Mouse (Mus musculus) spleen, embryonic (tissue): ENCODE measurements around the gene Mmp11.

Experiments
- CTCF ChIA-PET: fragments of 350-600 bp; sonication (Branson Sonifier 250); formaldehyde crosslinking; loops from one replicate; lab custom pipeline; 2022; lab: Charles Lee

The Mmp11 gene

DNA sequence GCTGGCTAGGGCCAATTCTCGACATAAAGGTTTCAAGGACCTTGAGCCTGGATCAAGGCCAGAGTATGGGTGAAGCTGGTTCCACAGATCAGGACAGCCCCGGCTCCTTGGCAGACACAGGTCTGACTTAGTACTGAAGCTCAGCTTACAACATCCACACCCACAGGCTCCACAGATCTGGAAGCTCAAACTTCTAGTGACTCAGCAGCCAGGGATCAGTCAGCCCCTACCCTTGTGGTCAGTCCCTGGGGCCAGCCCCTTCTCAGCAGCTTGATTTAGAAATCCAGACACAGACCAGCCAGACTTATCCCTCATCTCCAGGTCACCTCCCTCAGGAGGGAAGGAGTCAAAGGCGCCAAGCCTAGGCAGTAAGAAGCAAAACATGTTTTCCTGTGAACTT is 37.5 kb downstream of the Mmp11 start:
- CTCF ChIA-PET, result no interaction called here

DNA sequence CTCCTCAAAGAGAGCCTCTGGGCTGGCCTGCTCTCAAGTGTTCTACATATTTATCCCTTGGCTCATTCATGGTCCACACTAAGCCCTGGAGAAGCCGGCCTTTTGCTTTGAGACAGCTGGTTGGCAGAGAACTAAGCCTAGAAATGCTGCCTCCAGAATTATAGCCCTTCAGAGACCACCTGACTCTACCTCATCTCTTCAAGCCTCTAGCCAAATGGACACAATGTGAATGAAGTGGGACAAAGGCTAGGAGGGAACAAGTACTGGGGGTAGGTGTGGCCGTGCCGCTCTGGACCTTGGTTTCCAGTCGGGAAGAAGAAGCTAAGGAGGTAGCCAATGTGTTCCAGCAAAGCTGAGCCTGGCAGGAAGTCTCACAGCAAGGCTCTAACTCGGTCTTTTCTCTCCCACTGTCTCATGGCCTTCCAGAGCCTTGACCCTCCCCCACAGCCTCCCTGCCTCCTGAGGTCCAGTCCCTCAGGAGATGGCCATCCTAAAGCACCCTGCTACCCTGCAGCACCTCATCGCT is 38.2 kb downstream of the Mmp11 start:
- CTCF ChIA-PET, result interaction anchor here (0.7 kb wide), 1 partner anchor 117 kb away, joined by 3 read pairs; the partner anchor contains the start of gene Gstt3

DNA sequence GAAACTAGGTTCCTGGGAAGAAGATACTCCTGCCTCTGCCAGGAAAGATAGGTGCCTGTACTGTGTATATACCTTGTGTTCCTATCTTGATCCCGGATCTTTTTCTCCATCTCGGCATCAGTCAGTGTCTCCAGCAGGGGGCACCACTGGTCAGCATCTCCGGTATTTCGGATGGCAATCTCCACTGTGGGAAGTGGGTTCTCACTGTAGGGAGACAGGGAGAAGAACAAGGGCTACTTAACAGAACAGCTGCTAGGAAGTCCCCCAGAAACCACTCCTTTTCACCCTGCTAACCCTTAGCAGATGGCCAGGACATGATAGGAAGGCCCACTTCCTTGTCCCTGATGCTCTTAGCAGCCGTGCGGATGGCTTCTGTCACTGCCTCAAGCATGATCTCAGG is 38.9 kb downstream of the Mmp11 start:
- CTCF ChIA-PET, result interaction anchor here (0.7 kb wide), 1 partner anchor 116 kb away, joined by 3 read pairs; the partner anchor contains the start of gene Gstt3

DNA sequence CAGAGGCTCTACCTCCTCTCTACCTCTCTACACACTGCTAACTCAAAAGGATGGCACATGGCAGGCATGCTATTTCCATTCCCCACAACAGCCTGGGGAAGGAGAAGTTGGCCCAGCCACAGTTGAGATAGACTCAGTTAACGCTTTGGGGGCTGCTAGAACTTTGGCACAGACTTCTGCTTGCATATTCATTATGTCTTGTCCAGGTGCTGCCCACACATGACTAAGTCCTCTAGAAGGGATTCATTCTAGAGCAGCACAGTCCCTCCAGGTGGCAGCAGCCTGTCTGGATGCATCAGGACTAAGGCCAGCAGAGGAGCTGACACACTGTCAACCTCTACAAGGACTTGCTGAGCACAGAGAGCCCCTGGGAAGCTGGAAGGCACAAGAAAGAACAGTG is 40.1 kb downstream of the Mmp11 start:
- CTCF ChIA-PET, result no interaction called here

DNA sequence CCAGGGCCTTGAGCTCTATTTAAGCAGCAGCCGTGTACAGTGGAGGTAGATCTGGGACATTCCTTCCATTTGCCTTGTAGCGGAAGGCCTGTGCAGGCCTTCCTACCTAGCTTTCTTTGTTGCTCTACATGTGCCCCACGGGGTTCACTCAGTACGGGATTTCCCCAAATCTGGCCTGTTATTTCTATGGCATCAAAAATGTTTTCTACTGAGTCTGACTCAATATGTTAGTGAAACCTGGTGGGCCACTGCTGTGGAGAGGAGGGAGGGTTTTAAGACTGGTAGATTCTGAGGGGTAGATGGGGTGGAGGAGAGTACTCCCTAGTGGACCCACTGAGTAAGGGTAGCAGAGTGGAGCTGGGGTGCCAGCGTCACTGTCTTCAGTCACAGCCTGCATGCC is 40.6 kb downstream of the Mmp11 start:
- CTCF ChIA-PET, result no interaction called here

DNA sequence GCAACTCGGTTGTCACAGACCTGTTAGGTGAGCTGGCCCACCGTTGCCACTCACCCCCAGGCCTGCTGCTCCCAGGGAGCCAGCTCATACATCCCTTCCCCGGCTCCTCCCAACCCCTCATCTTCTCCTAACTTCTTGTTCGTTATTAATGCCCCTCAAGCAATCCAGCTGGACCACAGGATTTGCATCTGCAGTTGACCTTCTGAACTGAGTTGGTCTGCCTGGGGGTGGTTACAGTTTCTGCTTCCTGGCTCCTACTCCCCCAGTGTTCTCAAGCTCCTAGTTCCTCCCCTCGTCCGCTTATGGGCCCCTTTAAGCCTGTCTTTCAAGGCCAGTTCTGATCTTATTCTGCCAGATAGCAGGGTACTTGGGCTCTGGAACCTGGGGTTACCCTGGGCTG is 41.7 kb downstream of the Mmp11 start:
- CTCF ChIA-PET, result no interaction called here

DNA sequence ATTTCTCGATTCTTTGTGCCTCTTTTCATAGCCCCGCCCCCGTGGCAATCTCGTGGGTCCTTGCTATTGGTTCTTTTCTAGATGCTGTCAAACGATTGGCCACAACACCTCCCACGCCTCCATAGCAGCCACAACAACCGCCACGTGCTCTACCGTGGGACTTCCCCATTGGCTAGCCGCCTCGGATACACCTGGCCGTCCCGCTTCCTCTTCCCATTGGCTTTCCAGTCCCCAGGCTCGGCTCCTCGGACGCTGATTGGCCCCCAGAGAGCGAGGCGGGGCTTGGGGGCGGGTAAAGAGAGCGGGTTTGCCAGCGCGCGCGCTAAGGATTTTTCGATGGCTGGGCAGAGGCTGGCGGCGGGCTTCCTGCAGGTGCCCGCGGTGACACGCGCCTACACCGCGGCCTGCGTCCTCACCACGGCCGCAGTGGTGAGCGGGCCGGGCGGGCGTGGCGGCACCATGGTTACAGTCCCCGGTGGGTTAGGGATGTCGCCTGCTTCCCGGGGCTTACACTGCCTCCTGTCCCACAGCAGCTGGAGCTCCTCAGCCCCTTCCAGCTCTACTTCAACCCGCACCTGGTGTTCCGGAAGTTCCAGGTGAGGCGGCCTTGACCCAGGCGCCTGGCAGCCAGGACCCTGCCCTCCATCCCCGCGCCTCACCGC is 43.1 kb downstream of the Mmp11 start, which contains the start of gene Derl3:
Gene Derl3, plus strand, starts transcription at position 325 of the 662 bp plus-strand sequence.
- CTCF ChIA-PET, result no interaction called here

DNA sequence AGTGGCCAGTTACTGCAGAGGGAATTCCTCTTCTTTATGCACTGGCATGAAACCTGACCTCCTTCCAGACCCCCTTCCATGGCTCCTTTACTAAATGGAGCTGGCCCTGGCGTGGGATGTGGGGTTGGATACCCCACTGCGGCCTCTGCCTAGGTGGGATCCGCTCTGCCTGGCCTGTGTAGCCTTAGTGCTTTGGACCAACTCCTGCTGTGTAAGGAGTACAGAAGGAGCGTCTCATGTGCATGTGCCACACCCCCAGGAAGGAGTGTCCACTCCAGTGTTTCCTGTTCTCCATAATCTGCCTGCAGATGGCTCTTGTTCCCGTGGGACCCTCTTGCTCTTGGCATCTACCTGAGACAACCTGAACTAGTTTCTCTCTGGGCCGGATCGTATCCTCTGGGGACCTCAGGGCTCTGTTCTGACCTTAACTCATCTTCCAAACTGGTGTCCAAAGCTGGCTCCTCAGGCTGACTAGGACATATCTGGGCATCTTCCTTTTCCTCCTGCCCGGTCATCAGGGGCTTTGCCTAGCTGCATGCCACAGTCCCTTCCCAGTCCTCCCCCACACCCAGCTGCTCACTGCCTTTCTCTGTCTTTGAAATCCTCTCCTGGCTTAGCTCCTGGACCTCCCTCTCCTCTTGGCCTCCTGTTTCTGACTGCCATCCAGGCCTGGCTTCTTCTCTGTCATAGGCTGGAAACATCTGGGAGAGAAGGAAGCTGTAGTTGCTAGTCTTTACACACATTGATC is 46.7 kb downstream of the Mmp11 start:
- CTCF ChIA-PET, result no interaction called here

DNA sequence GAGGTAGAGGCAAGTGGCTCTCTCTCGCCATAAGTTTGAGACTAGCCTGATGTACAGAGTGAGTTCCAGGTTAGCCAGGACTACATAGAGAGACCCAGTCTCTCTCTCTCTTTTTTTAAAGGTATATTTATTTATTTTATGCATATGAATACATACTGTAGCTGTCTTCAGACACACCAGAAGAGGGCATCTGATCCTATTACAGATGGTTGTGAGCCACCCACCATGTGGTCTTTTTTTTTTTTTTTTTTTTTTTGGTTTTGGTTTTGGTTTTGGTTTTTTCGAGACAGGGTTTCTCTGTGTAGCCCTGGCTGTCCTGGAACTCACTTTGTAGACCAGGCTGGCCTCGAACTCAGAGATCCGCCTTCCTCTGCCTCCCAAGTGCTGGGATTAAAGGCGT is 48.8 kb downstream of the Mmp11 start:
- CTCF ChIA-PET, result interaction anchor here (1.0 kb wide), 1 partner anchor 9 kb away, joined by 7 read pairs; no protein-coding TSS in a partner anchor

DNA sequence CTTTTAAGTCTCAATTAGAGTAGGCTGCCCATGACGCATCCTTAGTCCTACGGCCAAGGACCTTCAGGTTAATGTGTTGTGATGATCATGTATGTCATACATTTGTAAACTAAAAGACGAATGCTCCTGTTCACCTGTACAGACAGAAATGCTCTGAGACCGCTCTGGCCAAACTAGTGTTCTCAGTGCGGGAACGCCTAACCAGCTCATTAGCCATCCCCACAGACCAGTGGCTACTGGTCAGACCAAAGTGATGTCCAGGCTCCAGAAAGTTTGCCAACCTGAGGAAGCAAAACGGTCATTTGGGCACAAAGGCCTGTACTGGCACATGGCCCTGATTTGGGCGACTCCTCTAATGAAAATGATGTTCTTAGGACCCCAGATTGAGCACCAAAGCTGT is 51.6 kb downstream of the Mmp11 start:
- CTCF ChIA-PET, result no interaction called here

DNA sequence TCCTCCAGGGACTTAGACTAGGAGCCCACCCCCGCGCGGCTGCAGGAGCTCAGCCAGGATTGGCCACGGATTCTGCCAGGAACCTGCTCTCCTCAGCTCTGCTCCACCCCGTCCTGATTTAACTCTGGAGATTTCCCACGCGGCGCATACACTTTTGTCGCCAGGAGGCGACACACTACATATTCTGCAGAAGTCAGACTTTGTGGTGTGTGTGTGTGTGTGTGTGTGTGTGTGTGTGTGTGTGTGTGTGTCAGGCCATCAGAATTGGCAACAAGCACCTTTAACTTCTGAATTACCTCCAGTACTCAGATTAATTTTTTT is 53.1 kb downstream of the Mmp11 start:
- CTCF ChIA-PET, result interaction anchor here (0.6 to 1.7 kb wide), 4 partner anchors 13 to 634 kb away, joined by 3 to 10 read pairs (median 6); no protein-coding TSS in a partner anchor

DNA sequence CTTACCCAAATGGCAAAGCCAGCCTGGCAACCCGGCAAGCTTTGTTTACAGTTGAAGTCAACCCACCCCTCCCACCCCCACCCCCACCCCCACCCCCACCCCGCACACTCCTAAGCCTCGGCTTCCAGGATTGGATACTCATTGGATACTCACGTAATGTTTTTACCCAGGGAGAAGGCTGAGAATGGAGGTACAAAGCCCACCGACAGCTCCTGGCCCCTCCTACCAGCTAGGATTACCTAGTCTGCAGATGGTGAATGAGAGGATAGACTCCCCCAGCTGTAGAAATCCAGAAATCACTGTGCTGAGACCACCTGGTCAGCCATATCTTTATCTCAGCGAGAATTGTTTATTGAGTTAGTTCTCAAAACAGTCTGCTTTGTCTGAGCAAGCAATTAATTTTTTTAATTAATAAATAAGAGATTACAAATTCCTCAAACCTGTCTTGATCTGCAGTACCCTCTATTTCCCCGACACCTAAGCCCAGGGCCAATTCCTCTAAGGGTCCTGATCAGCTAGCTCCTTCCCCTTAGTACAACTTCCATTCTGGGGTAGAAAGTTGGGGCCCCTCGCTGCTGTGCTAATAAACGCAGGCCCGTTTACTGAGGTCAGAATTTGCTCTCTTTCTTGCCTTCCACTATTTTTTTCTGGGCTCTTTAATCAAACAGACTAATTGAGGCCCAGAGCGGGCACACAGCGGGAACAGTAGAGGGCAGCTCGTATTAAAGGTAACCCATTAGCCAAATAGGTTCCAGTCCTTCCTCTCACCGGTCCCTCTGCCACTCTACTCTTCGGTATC is 53.7 kb downstream of the Mmp11 start:
- CTCF ChIA-PET, result interaction anchor here (0.6 to 1.7 kb wide), 5 partner anchors 12 to 633 kb away, joined by 3 to 25 read pairs (median 9); no protein-coding TSS in a partner anchor

DNA sequence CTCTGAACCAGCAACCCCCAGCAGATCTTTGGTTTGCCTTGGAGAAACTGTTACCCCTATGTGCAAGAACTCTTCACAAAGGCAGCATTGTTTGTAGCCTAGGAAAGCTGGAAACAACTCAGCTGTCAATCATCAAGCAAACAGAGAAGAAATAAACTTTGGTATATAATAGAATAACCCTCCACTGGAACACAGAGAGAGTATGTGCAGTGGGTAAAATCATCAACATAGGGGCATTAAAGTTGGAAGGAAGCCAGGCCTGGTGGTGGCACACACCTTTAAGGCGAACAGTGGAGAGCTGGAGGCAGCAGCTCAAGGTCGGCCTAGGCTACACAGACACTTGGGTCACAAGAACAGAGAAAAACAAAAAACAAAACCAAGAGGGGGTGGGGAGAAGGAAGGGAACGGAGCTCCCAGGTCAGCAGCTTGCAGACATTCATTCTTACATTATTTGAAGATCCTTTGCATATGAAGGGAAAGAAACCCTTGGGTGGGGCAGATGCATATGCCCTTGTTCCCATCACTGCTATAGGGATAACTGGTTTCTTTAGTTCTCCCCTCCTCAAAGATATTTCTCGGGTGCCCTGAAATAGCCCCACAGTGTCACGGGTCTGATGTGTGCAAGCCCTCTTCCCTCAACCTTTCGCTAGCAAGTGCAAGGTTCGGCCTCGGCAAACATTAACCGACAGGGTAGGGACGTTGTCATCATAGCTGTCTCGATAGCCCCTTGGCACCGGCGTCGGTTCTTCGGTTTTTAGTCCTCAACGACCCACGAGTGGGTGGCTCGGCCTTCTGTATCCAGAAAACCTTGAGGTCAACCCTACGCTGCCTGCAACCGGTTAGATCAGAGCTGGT is 54.5 kb downstream of the Mmp11 start:
- CTCF ChIA-PET, result interaction anchor here (0.6 to 1.7 kb wide), 3 partner anchors 47 to 138 kb away, joined by 3 to 25 read pairs (median 9); no protein-coding TSS in a partner anchor

DNA sequence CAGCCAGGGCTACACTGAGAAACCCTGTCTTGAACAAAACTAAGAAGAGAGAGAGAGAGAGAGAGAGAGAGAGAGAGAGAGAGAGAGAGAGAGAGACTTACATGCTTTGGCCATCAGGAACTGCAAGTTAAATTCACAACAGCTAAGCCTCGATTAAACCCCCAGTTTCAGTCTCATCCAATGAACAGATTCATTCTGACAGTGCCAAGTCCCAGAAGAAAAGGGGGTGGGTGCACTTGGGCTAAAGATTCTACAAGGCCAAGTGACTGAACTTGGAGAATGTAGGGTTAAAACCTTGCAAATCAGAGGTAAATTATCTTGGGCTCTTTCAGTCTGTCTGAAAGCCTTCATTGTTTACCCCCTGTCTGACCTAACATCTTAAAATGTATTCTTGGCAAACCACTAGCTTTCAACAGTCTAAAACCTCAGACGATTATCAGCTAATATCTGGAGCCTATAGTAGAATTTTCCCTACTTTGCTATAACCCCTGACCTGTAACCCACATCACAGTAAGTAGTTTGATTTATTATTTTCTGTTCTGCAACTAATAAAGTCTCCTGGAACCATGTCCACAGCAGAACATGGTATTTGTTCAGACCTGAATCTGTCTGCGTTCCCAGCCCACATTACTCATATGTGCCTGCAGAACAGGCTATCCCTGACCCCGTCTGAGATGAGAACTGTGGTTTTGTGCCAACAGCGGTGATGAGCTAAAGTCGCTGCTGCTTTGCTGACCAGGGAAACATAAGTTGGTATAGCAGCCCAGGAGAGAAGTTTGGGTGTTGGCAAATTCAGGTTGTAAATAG is 55.3 kb downstream of the Mmp11 start:
- CTCF ChIA-PET, result interaction anchor here (0.6 kb wide), 1 partner anchor 137 kb away, joined by 3 read pairs; no protein-coding TSS in a partner anchor

DNA sequence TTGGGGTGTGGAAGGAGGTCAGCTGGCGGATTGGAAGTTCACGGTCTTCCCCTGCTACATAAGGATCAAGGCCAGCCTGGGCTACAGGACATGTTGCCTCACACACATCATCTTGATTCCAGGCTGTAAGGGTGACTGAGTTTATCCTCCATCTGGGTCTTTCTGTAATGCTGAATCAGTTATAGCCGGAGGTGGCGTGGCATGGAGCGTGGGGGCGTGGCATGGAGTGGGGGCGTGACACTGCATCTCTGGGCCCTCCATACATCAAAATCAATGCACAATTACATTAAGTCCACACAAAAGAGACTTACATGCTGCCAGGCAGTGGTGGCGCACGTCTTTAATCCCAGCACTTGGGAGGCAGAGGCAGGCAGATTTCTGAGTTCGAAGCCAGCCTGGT is 55.9 kb downstream of the Mmp11 start:
- CTCF ChIA-PET, result no interaction called here

DNA sequence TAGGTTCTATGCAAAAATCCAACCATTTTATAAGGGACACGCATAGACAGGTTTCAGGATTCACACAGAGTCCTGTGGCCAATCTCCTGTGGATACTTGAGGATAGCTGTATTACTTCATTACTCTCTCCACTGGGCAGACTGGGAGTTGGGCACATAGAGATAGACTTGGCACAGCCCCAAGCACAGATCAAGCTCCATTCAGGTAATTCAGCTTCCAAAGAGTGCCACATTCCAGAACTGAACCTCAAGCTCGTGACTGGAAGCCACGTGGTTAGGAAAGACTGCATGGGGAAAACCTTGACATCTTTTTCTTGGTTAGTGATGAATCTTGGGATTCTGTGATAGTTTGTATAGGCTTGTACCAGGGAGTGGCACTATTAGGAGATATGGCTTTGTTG is 57.5 kb downstream of the Mmp11 start:
- CTCF ChIA-PET, result interaction anchor here (1.0 kb wide), 1 partner anchor 9 kb away, joined by 7 read pairs; no protein-coding TSS in a partner anchor

DNA sequence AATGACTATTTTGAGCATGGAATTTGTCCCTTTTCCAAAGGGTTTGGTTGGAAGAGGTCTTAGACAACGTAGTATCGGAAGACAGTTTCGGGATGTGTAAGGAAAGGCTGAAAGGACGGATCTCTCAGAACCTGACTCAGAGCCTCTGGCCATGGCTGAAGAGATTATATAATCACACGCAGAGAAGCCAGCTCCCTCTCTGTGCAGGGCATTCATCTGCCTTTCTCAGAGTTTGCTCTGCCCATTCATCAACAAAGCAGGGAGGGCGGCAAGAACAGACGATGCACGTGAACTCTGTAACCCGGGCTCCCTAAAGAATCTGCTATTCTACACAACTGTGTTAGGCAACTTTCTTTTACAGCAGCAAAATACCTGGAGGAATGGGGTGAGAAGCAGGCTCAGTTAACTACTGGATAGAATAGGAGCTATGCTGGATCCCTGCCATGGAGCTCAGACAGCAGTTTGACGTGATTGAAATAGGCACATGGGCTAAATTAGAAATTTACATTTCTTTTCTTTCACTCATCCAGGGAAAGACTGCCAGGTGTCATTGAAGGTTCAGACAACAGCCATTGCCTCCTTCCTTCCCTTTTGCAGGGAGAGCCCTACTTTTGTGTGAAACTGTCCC is 62.6 kb downstream of the Mmp11 start:
- CTCF ChIA-PET, result no interaction called here
